Mouse (Mus musculus) stomach, postnatal 0 days (tissue): ENCODE results near the gene Cd248. TPM values are rescaled to one million over a fixed set of nuclear protein-coding genes. Genes with fewer than 3 reads are reported as not detected.
A peak's percentile ranks its signal among the peaks of the same experiment; 100 is the strongest.

ENCODE experiments used
- ATAC-seq: fragments of 200-750 bp; cut with Nextera tagmentation; 2 replicates; pipeline ENCODE4 v1.8.0; 2017; ENCODE audit not compliant: low FRiP score, low TSS enrichment
- DNase-seq: peaks from one replicate; pipeline ENCODE4 v3.0.0-alpha.2; 2016; ENCODE audit warnings: low spot score
- H3K27ac ChIP-seq: fragments of 300-500 bp; sonication (generic); replicated peaks from 2 replicates; pipeline ENCODE4 v1.5.1; 2014; ENCODE audit warnings: mild to moderate bottlenecking, control low read depth
- H3K27me3 ChIP-seq: fragments of 300-500 bp; sonication (generic); 2 replicates; pipeline ENCODE4 v1.6.1; 2014; ENCODE audit warnings: low read length; ENCODE audit not compliant: control insufficient read depth, insufficient read depth
- H3K36me3 ChIP-seq: fragments of 300-500 bp; sonication (generic); 2 replicates; pipeline ENCODE4 v1.6.1; 2014; ENCODE audit warnings: low read length, mixed read lengths; ENCODE audit not compliant: control insufficient read depth, insufficient read depth
- H3K4me1 ChIP-seq: fragments of 300-500 bp; sonication (generic); replicated peaks from 2 replicates; pipeline ENCODE4 v1.6.1; 2014; ENCODE audit warnings: antibody characterized with exemption; ENCODE audit not compliant: control insufficient read depth, insufficient read depth
- H3K4me2 ChIP-seq: fragments of 300-500 bp; sonication (generic); replicated peaks from 2 replicates; pipeline ENCODE4 v1.6.1; 2014; ENCODE audit warnings: low read depth, mild to moderate bottlenecking, control low read depth, moderate library complexity
- H3K4me3 ChIP-seq: fragments of 300-500 bp; sonication (generic); 2 replicates; pipeline ENCODE4 v1.5.1; 2014; ENCODE audit warnings: low read depth, low read length, control low read depth
- H3K9ac ChIP-seq: fragments of 300-500 bp; sonication (generic); 2 replicates; pipeline ENCODE4 v1.6.1; 2014; ENCODE audit warnings: mild to moderate bottlenecking, low read length, control low read depth, mixed read lengths
- H3K9me3 ChIP-seq: fragments of 300-500 bp; sonication (generic); 2 replicates; pipeline ENCODE4 v1.6.1; 2016; ENCODE audit warnings: low read length; ENCODE audit not compliant: control insufficient read depth
- CTCF ChIP-seq: IDR thresholded peaks from 2 replicates; pipeline ENCODE4 v1.5.1; 2016; ENCODE audit warnings: antibody characterized with exemption, low read depth, mild to moderate bottlenecking, moderate library complexity
- EP300 ChIP-seq: optimal IDR thresholded peaks from 2 replicates; pipeline ENCODE3; 2016; ENCODE audit warnings: antibody characterized with exemption
- WGBS: fragments of 180-500 bp; shearing (Covaris S2); extraction: QIAGEN DNeasy Blood & Tissue Kit; methylation state at CpG from one replicate; pipeline ENCODE4 v1.1.7; 2014; 5-methylcytosine and 5-hydroxymethylcytosine counted together
- polyA plus RNA-seq: library from polyadenylated mRNA; unstranded; fragments of >200 nt; fragmentation: Nextera tagmentation; extraction: Ambion mirVana; gene quantifications from 2 replicates; pipeline ENCODE4 v1.2.1, GENCODE M21; 2015

Cd248 gene
- polyA plus RNA-seq, 1 experiment from 2014 or later, result 31.6 TPM

DNA sequence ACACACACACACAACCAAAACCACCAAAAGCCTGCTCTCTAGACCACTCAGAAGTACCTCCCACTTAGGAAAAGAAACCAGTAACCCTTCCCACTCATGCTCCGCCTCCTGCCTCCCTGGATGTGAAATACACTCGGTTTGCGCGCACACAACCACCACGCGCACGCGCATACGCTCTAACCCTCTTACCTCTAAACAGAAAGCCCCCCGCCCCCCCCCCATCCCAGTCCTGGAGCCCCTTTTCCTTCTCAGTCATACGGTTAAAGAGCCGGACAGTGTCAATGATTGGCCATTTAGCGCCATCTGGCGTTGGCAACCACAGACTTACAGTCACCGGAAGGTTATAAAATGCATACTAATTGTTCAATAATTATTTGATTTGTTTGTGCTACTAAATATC, 5.2 kb downstream of the Cd248 start:
- Histone ChIP-seq H3K4me3 (peak overlapping the region; percentile 60), H3K4me1 (peaks cover 3% of the 10 kb centered on the region; the same call in 1 of the 2 replicates), H3K9ac (no peak overlapping the region), H3K4me2 (peak overlapping the region; percentile 73), H3K27me3 (no peaks in the 10 kb centered on the region; the same call in 1 of the 2 replicates), H3K36me3 (no peaks in the 10 kb centered on the region), H3K27ac (no peak overlapping the region), H3K9me3 (no peaks in the 10 kb centered on the region)
- WGBS, result 2% methylated on average over 15 of the region's 15 CpGs
- TF ChIP-seq EP300 (no peak), CTCF (peak; percentile 78)
- ATAC-seq, result peak; percentile 27; the same call in 1 of the 2 replicates
- peak; percentile 74 for DNase-seq

GRCm38 (mm10) chr19:5073518-5073917, 5.6 kb downstream of the Cd248 start:
- Histone ChIP-seq H3K27me3 (no peaks in the 10 kb centered on the region; the same call in 1 of the 2 replicates), H3K4me1 (peaks cover 3% of the 10 kb centered on the region; the same call in 1 of the 2 replicates), H3K9ac (no peak overlapping the region), H3K9me3 (no peaks in the 10 kb centered on the region), H3K36me3 (no peaks in the 10 kb centered on the region), H3K27ac (no peak overlapping the region), H3K4me3 (no peak overlapping the region), H3K4me2 (no peak overlapping the region)
- TF ChIP-seq CTCF (no peak), EP300 (no peak)
- DNase-seq (no peak), ATAC-seq (no peak)
- WGBS, result 22% methylated on average over 5 of the region's 5 CpGs

- H3K9ac ChIP-seq, result no peak overlapping the region
- H3K27ac ChIP-seq, result no peak overlapping the region
- 90% methylated on average over 1 of the region's 1 CpGs for WGBS
- no peaks in the 10 kb centered on the region for H3K9me3 ChIP-seq
- H3K4me3 ChIP-seq, result no peak overlapping the region
- peak; percentile 46 for TF ChIP-seq CTCF
- TF ChIP-seq EP300, result no peak
- DNase-seq (no peak), ATAC-seq (no peak)
- no peak overlapping the region for H3K4me2 ChIP-seq
- no peaks in the 10 kb centered on the region for H3K36me3 ChIP-seq
- H3K4me1 ChIP-seq, result no peaks in the 10 kb centered on the region
- peaks cover 7% of the 10 kb centered on the region for H3K27me3 ChIP-seq
Observed at GRCm38 (mm10) chr19:5079279-5079678, 11.4 kb downstream of the Cd248 start.

DNA sequence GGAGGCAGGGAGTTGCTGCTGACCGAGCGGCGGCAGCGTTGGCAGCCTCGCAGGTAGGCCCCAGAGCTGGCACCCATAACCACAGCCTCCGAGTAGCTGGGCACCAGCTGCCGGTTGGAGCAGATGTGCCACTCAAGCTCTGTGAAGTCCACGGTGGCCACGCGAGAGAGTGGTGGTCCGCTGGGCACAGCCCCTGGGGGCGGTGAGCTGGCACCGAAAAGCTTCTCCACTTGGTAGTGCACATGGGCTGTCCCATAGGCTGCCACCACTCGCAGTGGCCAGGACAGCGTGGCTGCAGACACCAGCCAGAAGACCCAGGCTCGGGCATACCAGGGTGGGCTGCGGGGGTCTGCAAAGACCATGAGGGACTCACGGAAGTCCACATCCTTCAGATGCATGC, 14.1 kb downstream of the Cd248 start:
- no peak for ATAC-seq
- Histone ChIP-seq H3K9me3 (no peaks in the 10 kb centered on the region), H3K27me3 (peaks cover 7% of the 10 kb centered on the region), H3K9ac (no peak overlapping the region), H3K36me3 (no peaks in the 10 kb centered on the region), H3K4me2 (no peak overlapping the region), H3K4me1 (0 out of 2 replicates have a peak, but pooled peaks cover 2% of the 10 kb centered on the region), H3K4me3 (no peak overlapping the region), H3K27ac (no peak overlapping the region)
- no peak for DNase-seq
- WGBS, result 67% methylated on average over 17 of the region's 18 CpGs
- TF ChIP-seq EP300 (no peak), CTCF (no peak)

GRCm38 (mm10) chr19:5082596-5082995, 14.7 kb downstream of the Cd248 start:
- ATAC-seq (no peak), DNase-seq (no peak)
- 58% methylated on average over 24 of the region's 24 CpGs for WGBS
- H3K27ac ChIP-seq, result no peak overlapping the region
- TF ChIP-seq CTCF (no peak), EP300 (no peak)
- H3K4me2 ChIP-seq, result no peak overlapping the region
- no peaks in the 10 kb centered on the region for H3K9me3 ChIP-seq
- H3K4me1 ChIP-seq, result peaks cover 2% of the 10 kb centered on the region; the same call in 1 of the 2 replicates
- peaks cover 7% of the 10 kb centered on the region for H3K27me3 ChIP-seq
- H3K9ac ChIP-seq, result no peak overlapping the region
- no peak overlapping the region for H3K4me3 ChIP-seq
- no peaks in the 10 kb centered on the region for H3K36me3 ChIP-seq

- Histone ChIP-seq H3K27me3 (peaks cover 7% of the 10 kb centered on the region), H3K36me3 (no peaks in the 10 kb centered on the region), H3K9ac (no peak overlapping the region), H3K4me2 (peak overlapping the region; percentile 77; the same call in 1 of the 2 replicates), H3K9me3 (no peaks in the 10 kb centered on the region), H3K27ac (no peak overlapping the region), H3K4me1 (peaks cover 3% of the 10 kb centered on the region; the same call in 1 of the 2 replicates), H3K4me3 (peak overlapping the region; percentile 46)
- ATAC-seq, result no peak
- no peak for TF ChIP-seq CTCF
- TF ChIP-seq EP300, result no peak
- 58% methylated on average over 3 of the region's 3 CpGs for WGBS
- no peak for DNase-seq
Observed at GRCm38 (mm10) chr19:5083961-5084833, 16.3 kb downstream of the Cd248 start.
